Mouse (Mus musculus) spleen, postnatal 14 days (tissue): ENCODE results near the gene Rnf207.

Experiments used
- DNase-seq, 2 experiments: peaks; one replicate each; pipeline ENCODE4 v3.0.0; 2021 to 2022; ENCODE audit warnings: low spot score in 2 of 2

Gene Rnf207

DNA sequence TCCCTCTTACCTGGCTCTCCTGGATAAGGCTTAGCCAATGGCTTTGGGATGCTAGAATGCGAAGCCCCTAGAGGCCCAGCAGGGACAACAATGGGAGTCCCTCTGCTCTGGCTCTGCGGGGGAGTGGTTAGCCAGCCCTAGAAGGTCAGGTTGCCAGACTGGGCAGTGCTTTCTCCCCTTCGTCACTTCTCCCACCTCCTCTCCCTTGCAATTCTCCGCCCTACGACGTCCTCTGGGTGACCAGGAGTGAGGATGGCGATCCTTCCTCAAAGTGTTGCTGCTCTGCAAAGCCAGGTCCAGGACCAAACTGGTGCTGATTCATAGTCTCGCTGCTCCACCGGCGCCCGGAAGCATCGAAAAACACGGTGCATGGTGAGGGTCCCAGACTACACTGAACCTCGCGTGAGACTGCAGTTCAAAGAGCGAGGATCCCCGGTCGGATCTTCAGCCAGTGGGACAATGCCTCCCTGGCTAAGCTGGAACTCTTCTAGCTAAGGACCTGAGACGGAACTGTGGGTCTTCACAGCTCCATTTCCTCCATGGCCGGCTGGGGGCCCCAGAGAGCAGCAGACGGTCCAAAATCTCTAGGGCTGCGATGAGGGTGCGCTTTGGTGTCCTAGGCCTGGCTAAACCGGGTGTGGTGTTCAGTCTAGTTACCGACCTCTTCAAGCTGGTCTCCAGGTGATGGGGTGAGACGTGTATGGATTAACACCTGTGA, at the start of gene Rnf207:
TSS of gene Rnf207 (minus strand) at position 477 of the 718 bp plus-strand sequence.
- peak in 1 of 2 experiments; percentile 36 for DNase-seq

DNA sequence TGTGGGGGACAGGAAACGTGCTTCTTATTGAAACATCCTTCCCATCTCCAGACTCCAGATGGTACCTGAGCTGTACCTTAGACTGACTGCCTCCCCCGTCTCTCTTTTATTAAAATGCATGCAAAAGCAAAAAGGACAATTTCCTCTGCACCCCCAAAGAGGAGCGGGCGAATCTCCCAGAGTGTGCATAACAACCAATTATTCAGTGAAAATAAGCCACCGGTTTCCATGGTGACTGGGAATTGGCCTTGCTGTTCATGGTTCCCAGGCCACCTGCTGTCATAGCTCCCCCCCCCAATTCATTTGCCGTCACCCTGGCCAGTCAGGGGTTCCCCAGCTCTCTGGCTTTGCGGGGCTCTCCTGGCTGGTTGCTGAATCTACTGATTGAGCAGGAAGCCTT, 46.4 kb upstream of the Rnf207 start:
- no peak for DNase-seq

GRCm38 (mm10) chr4:152362180-152362579, 43.4 kb upstream of the Rnf207 start:
- no peak for DNase-seq

- DNase-seq, result no peak
These were observed 42.1 kb upstream of the Rnf207 start for GRCm38 (mm10) chr4:152360855-152361254.

DNA sequence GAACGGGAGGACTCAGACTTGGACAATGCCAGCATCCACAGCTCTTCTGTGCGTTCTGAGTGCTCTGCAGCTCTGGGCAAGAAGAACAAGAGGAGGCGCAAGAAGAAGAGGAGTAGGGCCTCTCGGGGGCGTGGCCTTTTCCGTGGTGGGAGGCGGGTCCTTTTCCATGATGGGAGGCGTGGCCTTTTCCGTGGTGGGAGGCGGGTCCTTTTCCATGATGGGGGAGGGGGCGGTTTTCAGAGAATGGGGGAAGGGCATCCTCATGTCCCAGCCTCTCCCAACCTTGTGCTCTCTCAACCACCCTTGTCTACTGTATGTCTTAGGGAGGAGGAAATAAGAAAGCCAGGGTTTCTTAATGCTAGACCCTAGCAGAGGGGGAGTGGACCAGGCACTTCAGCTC, 40.9 kb upstream of the Rnf207 start:
- DNase-seq, result no peak

- DNase-seq, result no peak
These were observed 36.9 kb upstream of the Rnf207 start for GRCm38 (mm10) chr4:152355672-152356071.

DNA sequence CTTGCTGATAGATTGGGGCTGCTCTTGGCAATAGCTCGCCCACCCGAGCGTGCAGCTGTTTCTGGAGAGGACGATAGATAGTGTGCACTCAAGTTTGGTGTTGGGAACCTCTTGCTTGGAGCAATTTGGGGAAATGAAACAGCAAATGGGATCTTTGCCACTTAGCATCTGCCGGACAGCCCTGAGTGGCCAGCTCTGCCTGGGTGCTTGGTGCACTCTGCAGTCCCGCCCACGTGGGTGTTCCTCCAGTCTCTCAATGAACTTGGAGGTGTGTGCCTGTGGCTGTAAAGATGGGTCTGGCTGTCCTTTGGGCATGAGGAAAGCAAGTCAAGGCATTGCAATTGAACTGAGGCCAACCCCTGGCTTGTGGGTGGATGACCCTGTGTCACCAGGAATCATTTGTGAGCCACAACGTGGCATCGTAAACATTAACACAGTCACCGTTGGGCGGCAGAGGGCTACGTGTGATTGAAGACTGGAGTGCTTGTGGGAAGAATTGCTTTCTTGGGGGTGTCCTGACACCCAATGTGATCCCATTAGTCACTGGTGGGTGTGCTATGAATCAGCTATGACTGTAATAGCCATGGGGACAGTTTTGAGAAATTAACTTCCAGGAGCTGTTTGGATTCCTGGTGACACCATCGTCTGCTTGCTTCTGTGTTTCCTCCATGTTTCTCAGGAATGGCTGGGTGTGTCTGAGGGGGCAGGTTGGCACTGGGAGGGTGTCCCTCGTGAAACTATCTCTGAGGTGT, 35.3 kb upstream of the Rnf207 start:
- DNase-seq, result no peak

DNA sequence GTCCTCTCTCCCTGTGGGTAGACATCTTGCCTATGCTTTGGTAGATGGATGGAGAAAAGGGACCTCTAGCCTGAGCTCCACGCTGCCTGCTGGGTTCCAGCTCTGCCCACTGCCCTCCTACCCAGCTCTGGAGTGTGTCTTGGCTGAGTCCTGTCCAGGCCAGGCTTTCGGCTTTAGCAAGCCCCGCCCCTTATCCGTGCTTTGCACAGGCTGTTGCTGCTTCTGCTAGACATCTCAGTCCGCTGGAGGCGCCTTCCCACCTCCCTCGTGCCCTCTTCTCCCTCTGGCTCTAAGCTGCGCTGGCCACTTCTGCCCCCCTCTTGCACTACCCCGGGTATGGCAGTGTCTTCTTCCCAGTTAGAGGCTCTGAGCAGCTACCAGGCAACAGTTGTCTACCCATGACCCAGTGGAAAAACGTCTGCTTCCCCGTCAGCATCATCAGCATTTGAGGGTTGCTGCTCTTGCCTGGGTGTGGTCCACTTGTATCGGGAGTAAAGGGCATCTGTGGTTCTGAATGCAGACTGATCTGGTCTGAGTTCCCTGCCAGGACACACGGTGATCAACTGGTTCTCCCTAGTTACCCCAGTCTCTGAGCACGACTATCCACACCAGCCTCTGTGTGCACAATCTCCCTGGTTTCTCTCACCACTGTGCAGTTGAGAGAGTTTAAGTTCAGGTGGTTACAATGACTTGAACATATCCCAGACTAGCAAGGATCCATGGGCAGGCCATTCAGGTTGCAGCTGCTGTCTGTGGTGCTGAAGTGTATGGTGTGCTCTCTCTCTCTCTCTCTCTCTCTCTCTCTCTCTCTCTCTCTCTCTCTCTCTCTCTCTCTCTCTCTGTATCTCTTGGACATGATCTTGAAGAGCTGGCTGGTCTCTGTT, 32.9 kb upstream of the Rnf207 start:
- no peak for DNase-seq

DNA sequence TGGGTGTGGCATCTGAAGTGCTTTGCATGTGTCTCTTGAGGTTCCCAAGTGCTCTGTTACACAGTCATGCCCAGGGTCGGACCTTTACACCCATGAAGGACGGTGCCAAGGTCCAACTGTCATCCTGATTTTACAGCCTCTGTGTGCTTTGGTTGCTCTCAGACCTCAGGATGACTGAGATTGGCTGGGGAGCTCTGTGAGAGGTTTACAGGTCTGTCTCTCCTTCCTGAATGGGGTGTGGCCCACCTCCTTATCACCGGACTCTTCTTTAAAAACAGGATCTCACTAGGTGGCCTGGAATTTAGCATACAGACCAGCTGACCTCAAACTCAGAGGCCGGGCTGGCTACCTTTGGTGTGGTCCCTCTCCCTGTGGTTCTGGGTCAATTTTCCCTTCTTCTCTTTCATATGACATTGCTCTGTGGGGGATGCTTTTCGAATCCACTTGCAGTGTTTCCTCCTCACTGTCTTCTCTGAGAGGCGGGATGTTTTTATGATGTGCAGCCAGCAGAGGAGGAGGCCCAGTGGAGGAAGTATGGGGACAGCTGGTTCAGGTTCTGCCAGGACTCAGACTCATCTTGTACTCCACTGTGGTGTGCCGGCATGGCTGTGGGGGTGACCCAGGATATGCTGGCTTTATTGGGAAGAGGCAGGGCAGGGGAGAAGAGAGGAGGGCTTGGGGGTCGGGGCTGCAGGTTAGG, 32.1 kb upstream of the Rnf207 start:
- no peak for DNase-seq

DNA sequence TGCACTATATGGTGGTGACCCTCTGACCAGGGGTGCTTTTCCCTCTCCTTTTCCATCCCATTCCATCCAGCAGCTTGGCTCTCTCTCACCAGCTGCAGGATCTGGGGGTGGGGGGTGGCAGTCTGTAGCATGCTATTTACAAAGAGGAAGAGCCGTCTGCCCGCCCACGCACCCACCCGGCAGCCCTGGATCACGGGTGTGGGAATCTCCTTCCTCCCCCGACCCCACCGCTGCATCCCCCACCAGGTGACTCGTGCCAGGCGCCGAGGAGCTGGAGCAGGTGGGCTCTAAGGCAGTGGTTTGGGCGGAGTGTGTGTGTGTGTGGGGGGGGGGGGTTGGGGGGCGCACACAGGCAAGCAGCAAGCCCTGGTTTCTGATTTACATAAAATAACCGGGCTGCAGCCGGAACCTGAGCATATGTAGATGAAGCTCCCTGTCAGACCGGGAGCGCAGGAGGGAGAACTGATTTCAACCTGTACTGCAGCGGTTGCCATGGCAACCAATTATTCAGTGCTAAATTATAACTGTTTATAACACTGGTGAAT, 31.1 kb upstream of the Rnf207 start:
- no peak for DNase-seq

- DNase-seq, result no peak
These were observed 26.5 kb upstream of the Rnf207 start for GRCm38 (mm10) chr4:152345120-152345889.

DNA sequence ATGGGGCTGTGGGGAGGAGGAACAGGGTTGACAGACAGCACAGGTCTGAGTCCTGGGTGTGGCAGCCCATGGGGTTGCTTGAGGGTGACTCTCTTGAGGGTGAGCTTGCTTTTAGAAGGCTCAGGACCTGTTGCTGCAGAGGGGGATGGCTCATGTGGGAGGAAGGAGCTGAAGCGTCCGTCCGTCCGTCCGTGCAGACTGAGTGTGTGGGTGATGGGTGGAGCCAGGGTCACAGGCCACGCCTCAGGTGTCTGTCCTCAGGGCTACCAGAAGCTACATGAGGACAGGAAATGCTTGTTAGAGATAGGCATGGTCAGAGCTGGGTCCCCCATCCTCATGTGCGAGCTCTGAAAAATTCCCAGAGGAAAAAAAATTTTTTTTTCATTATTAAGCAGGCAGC, 25.9 kb upstream of the Rnf207 start:
- DNase-seq, result no peak

- DNase-seq, result no peak
These were observed 24.5 kb upstream of the Rnf207 start for GRCm38 (mm10) chr4:152343296-152343695.

DNA sequence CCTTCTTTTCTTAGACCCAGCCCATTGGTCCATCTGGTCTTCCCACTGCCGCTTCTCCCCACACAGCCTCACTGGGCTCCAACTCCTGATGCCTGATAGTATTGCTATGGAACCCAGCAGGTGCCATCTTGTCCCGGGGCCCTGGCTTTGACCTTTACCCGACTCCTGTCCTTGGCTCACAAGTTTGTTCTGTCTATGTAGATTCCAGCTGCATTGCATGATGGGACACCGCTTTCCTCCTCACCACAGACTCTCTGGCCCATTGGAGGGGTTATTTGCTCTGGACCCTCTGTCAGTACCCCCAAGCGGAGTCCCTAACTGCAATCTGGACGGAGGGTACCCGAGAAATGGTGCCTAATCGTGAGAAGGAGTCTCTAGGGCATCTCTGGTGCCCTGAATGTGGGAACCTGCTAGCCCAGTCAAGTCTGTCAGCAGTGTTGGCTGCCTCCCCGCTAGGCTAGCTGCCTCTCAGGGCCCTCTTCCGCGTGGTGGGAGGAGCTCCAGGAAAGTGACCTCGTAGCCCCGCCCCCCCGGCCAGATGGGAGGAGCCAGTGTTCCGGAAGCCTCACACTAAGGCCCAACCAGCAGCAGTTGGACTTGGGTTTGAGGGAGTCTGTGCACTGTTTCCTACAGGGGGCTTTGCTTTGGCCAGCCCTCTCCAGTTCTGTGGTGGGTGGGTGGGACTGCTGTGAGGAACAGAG, 21.9 kb upstream of the Rnf207 start:
- no peak for DNase-seq

- no peak for DNase-seq
These were observed 20.5 kb upstream of the Rnf207 start for GRCm38 (mm10) chr4:152339293-152339790.

- DNase-seq, result no peak
These were observed 19.9 kb upstream of the Rnf207 start, which contains the start of gene Chd5 for GRCm38 (mm10) chr4:152338419-152339292. TSS of gene Chd5 (plus strand) at chr4:152338651.

GRCm38 (mm10) chr4:152337772-152338171, 19.0 kb upstream of the Rnf207 start:
- DNase-seq, result no peak

DNA sequence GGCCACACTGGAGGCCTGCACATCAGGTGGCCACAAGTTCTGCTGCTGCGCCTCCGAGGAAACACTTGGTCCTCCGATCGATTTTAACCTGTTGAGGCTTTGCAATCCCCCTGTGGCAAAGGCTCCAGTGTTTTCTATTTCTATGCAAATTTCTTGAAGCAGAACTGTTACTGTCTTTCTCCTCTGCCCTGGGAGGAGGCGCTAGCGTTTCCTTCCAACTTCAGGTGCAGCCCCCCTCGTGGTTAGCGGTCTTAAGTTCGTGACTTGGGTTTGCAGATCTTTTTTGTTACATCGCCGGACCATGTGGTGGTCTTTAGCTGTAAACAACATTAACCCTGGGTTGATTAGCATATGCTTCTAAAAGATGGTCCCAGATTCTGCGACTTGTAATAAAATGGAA, 14.8 kb upstream of the Rnf207 start:
- DNase-seq, result no peak

- DNase-seq, result peak in 1 of 2 experiments; percentile 47
These were observed 14.2 kb upstream of the Rnf207 start for GRCm38 (mm10) chr4:152332952-152333351.
